Mouse (Mus musculus) brain, embryonic 14.5 days (tissue): ENCODE measurements around the gene BC035044. TPM values are rescaled to one million over a fixed set of nuclear protein-coding genes. Genes with fewer than 3 reads are reported as not detected.
"Not testable (repeated sequence)": the region's sequence is repeated elsewhere in the genome, so short reads cannot be mapped to it uniquely, and the experiment has no call there.

Experiments used
- DNase-seq: peaks from one replicate; pipeline ENCODE4 v3.0.0-alpha.2; 2011; ENCODE audit warnings: low read depth
- CTCF ChIP-seq: fragments of 200-500 bp; IDR thresholded peaks from 2 replicates; pipeline ENCODE4 v1.5.1; 2012; ENCODE audit warnings: inconsistent platforms, mild to moderate bottlenecking, moderate library complexity, borderline replicate concordance; ENCODE audit not compliant: insufficient read depth, insufficient read length; ENCODE audit errors: extremely low read depth
- POLR2A ChIP-seq: fragments of 200-500 bp; IDR thresholded peaks from 2 replicates; pipeline ENCODE4 v1.6.1; 2012; ENCODE audit warnings: mild to moderate bottlenecking, inconsistent platforms, borderline replicate concordance; ENCODE audit not compliant: poor library complexity, insufficient read depth, insufficient read length, severe bottlenecking; ENCODE audit errors: extremely low read depth
- polyA plus RNA-seq: library from polyadenylated mRNA; depleted of rRNA; stranded (reverse); fragments of >200 nt; gene quantifications from 2 replicates; pipeline ENCODE4 v1.2.3, GENCODE M21; 2012; rRNA removed

Gene BC035044
- polyA plus RNA-seq, 1 experiment: 0.49 TPM

DNA sequence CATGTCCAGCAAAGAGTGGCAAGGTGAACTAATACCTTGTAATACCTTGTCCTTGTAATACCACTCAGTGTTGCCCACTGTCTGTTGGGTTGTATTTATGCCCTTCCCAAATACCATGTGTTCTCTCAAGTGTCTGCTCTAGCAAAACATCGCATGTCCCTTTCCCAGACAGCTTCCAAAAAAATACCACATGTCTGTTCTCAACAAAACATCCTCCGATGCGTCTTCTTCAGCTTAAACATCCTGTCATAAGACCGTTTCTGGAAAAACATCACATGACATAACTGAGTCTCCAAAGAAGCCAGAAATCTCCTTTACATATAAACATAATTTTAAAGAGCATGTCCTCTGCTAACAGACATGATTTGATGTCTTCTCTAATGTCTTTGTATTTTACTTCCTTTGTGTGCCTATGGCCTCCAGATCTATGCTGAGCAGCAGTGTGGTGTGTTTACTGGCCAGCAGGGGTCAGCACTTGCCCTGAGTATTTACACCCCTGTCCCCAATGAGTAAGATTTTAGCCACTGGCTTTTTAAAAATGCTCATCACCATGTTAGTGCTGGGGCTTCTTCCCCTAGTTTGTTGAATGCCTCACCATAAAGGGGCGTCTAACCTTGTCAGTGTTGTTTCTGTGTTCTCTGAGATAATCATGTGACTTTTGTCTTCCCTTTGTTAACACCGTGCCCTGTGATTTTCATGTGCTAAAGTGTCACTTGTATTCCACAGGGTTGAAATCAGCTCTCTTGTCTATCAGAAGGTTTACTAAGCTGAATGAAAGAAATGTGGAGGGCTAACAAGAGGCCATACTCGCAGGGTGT is 85.9 kb downstream of the BC035044 start:
- TF ChIP-seq CTCF: peak; percentile 44; the same call in 1 of the 2 replicates
- DNase-seq: peak; percentile 85

DNA sequence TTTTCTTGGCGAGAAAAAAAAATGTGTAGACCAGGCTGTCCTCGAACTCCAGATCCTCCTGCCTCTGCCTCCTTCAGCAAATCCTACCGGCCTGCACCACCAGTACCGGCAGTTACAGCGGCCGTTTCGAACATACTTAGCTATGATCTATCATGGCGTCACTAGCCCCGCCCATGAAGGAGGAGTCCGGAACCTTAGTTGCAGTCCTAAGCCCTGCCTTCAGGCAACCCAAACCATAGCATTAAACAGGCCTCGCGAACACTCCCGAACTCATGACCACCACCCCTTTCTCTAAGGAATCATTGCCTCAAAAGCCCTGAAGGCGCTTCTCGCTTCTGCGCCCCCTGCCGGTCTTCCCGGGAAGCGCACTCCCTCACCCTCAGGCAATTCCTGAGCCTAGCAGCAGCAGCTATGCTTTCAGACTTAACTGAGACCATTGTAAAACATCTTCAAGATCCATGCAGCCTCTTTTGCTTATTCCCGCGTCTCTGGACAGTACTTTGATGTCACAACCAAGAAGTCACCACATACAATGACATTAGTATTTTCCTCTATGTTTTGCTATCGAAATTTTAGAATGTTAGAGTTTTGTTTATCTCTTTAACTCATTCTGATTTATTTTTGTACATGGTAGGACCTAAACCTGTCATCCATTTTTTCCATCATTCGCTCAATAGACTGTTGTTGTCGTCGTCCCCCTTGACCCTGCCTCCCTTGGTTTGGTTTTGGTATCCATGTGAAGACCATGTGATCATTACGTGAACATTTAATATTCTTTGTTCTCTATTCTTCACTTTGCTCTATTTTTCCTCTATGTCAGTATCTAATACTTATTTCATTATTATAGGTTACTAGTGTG is 87.7 kb downstream of the BC035044 start:
- TF ChIP-seq CTCF (peak; percentile 95), POLR2A (no peak)
- DNase-seq: peak; percentile 99

DNA sequence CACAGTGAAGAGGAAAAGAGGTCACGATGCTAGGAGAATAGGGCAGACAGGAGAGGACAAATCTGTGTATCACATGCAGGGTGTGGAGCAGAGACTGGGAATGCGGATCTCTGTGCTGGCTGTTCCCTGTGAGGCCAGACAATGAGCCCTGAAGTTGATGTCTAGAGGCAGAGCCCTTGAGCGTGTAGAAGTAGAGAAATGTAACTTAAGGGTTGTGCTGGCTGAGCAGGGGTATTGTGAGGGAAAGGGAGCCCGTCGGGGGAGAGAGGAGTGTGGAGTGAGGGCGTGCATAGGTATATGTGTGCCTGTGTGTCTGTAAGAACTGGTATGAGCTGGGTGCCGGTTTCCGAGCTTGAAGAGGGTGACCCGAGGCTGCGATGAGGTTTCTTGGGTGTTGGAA is 88.4 kb downstream of the BC035044 start:
- DNase-seq: no peak
- TF ChIP-seq POLR2A (no peak), CTCF (no peak)

DNA sequence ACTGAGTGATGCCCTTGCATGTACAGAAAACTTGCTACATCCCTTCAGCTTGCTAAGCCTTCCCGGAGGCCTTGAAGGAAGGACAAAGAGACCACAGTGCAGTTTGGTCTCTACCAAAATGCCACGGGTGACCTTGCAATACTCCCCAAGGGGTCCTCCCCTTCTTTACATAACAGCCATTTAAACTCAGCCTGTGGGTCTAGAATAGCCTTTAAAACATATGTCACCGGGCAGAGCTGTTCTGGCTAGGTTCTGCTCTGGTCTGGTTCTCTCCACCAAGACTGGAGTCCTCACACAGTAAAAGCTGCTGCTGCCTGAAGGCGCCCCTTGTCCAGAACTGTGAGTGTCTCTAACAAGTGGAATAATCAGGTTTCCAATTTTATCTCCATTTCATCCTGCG is 90.2 kb downstream of the BC035044 start:
- DNase-seq: not testable (repeated sequence)

DNA sequence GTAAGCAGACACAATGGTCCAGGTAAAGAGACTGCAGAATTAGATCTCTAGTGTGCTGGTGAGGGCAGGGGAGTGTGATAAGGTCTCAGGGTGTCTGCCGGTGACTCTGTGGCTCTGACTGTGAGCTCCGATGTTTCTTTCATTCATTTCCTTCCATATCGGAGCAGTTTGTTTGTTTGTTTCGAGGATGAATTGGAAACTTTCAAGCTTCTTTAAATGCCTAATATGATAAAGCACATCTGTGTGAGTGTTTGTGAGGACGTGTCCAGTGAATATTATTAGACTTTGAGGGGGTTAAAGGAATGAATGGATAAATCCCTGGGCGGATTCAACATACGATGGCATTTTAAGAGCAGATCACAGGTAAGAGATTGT is 91.0 kb downstream of the BC035044 start:
- DNase-seq: no peak
- TF ChIP-seq POLR2A (no peak), CTCF (no peak)

DNA sequence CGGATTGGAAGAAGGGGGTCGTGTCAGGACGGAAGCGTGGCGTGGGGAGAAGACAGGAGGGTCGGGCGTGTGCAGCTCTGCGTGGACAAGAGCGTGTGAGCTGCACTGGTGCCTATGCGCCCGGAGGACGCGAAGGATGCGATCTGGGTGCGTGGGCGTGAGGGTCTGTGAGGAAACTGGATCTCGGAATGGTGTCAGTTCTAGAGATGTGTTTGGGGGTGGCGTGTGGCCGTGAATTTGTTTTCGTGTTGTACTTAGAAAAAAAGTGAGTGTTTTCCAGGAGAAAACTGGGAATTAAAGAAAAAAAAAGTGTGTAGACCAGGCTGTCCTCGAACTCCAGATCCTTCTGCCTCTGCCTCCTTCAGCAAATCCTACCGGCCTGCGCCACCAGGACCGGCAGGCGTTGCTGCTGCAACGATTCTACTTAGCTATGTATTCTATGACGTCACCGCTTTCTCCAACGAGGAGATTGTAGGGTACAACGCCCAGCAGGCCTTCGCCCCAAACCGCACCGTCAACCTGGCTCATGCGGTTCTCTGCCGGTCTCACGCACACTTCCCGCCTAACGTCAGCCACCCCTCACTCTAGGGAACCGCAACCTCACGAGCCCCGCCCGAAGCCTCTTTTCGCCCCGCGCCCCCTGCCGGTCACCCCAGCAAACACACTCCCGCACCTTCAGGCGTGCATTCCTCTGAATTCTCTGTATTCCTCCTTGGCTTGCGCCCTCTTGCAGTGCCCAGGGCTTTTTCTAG is 91.6 kb downstream of the BC035044 start:
- TF ChIP-seq CTCF: peak; percentile 66
- DNase-seq: peak; percentile 97

Other genes starting within 250 kb of the BC035044 start
- gene Clec2h, start 228.7 kb downstream of the BC035044 start, polyA plus RNA-seq: not detected in 2 replicates
- 0.19 and 0.23 TPM in 2 replicates for gene Klrb1, start 168.1 kb downstream of the BC035044 start, polyA plus RNA-seq
- gene Klrb1c, start 101.9 kb downstream of the BC035044 start, polyA plus RNA-seq: 0.05 and 0.07 TPM in 2 replicates
- not detected in 2 replicates for gene Gm44511, start 64.8 kb downstream of the BC035044 start, polyA plus RNA-seq
- gene Klrb1b, start 64.8 kb downstream of the BC035044 start, polyA plus RNA-seq: 0.05 TPM in 1 of 2 replicates, not detected in the other
- gene Clec2i, start 3.5 kb downstream of the BC035044 start, polyA plus RNA-seq: not detected in 2 replicates
- 0.19 TPM in 1 of 2 replicates, not detected in the other for gene Clec2g, start 43.3 kb upstream of the BC035044 start, polyA plus RNA-seq
- 0.10 and 0.15 TPM in 2 replicates for gene Klrb1f, start 154.8 kb upstream of the BC035044 start, polyA plus RNA-seq
- 0.06 TPM in 1 of 2 replicates, not detected in the other for gene Clec2e, start 209.8 kb upstream of the BC035044 start, polyA plus RNA-seq